ENCODE assay signal across 22 mouse cellular contexts in genomic region chr15:84270463-84270862, GRCm38 (mm10). TPM values are rescaled to one million over a fixed set of nuclear protein-coding genes. Genes with fewer than 3 reads are reported as not detected.
DNase-seq lines count a peak whose midpoint lies in the region; ATAC-seq and TF ChIP-seq lines count a peak whose summit lies in the region.
"Had no signal": no experiment of that assay in that cellular context is flagged by ENCODE, and none has a peak within 500 bp of the region (broad histone marks: within the 10 kb centered on the region; RNA-seq: fewer than 3 reads in every experiment).

No protein-coding gene starts in this region.

- peak overlapping the region; percentile 54 for H3K27ac ChIP-seq in heart, embryonic 15.5 days
- peak overlapping the region; percentile 18; the same call in 1 of the 2 replicates for H3K27ac ChIP-seq in layer of hippocampus, adult 2 months
- H3K27ac ChIP-seq: embryonic facial prominence, embryonic 13.5 days; forebrain, embryonic 15.5 days; hindbrain, embryonic 12.5 days; limb, embryonic 12.5 days; liver, embryonic 12.5 days; midbrain, embryonic 15.5 days; stomach, embryonic 15.5 days had no signal

- ATAC-seq in heart, embryonic 15.5 days (replicated peaks; ENCODE audit: insufficient number of reproducible peaks, insufficient read depth, low FRiP score, low read depth): no peak
- ATAC-seq: forebrain, embryonic 15.5 days; liver, embryonic 12.5 days; midbrain, embryonic 15.5 days had no signal

- no peak for TF ChIP-seq CTCF in layer of hippocampus, adult 2 months (conservative IDR thresholded peaks at IDR 0.05)

- H3K9ac ChIP-seq in heart, embryonic 15.5 days: no peak overlapping the region
- H3K9ac ChIP-seq: embryonic facial prominence, embryonic 13.5 days; forebrain, embryonic 15.5 days; hindbrain, embryonic 12.5 days; limb, embryonic 12.5 days; liver, embryonic 12.5 days; midbrain, embryonic 15.5 days; stomach, embryonic 15.5 days had no signal

- H3K9me3 ChIP-seq in heart, embryonic 15.5 days (replicated peaks): no peaks in the 10 kb centered on the region
- H3K9me3 ChIP-seq: embryonic facial prominence, embryonic 13.5 days; forebrain, embryonic 15.5 days; hindbrain, embryonic 12.5 days; limb, embryonic 12.5 days; liver, embryonic 12.5 days; midbrain, embryonic 15.5 days; stomach, embryonic 15.5 days had no signal

- H3K36me3 ChIP-seq in heart, embryonic 15.5 days: peaks cover 23% of the 10 kb centered on the region
- H3K36me3 ChIP-seq: embryonic facial prominence, embryonic 13.5 days; forebrain, embryonic 15.5 days; hindbrain, embryonic 12.5 days; midbrain, embryonic 15.5 days; stomach, embryonic 15.5 days had no signal

- intact Hi-C loops in heart, postnatal 10 days (cut with DNase I): no loop called here
- intact Hi-C loops in heart, postnatal 36 days (cut with DNase I): no loop called here

- H3K27me3 ChIP-seq in heart, embryonic 15.5 days: no peaks in the 10 kb centered on the region
- H3K27me3 ChIP-seq: embryonic facial prominence, embryonic 13.5 days; forebrain, embryonic 15.5 days; hindbrain, embryonic 12.5 days; limb, embryonic 12.5 days; liver, embryonic 12.5 days; midbrain, embryonic 15.5 days; stomach, embryonic 15.5 days had no signal

- no peak overlapping the region for H3K4me3 ChIP-seq in heart, embryonic 15.5 days
- H3K4me3 ChIP-seq in layer of hippocampus, adult 2 months: no peak overlapping the region
- H3K4me3 ChIP-seq: embryonic facial prominence, embryonic 13.5 days; forebrain, embryonic 15.5 days; hindbrain, embryonic 12.5 days; limb, embryonic 12.5 days; liver, embryonic 12.5 days; midbrain, embryonic 15.5 days; myocyte; stomach, embryonic 15.5 days had no signal

- DNase-seq in heart, adult 11 months: peak; percentile 91
- no peak for DNase-seq in heart, postnatal 10 days
- no peak for DNase-seq in heart, postnatal 36 days
- no peak for DNase-seq in layer of hippocampus, adult 2 months (ENCODE audit: low spot score in 2 of 2)
- DNase-seq in layer of hippocampus, postnatal 10 days (ENCODE audit: low spot score in 2 of 2): no peak
- DNase-seq in skeletal muscle tissue, adult 2 months (ENCODE audit: low read depth, low spot score): peak; percentile 47
- DNase-seq in right cerebral cortex, postnatal 36 days (ENCODE audit: low spot score in 2 of 2): no peak
- DNase-seq: cerebellum, adult 11 months; cerebellum, postnatal 10 days; lung, adult 2 months; lung, postnatal 36 days; right cerebral cortex, postnatal 14 days; thymus, adult 2 months had no signal

- H3K4me1 ChIP-seq in heart, embryonic 15.5 days (replicated peaks): peaks cover 33% of the 10 kb centered on the region
- H3K4me1 ChIP-seq: embryonic facial prominence, embryonic 13.5 days; liver, embryonic 12.5 days; stomach, embryonic 15.5 days had no signal

- 55% methylated on average over 6 of the region's 6 CpGs for WGBS in heart, embryonic 15.5 days

- H3K4me2 ChIP-seq in heart, embryonic 15.5 days: no peak overlapping the region
- H3K4me2 ChIP-seq: embryonic facial prominence, embryonic 13.5 days; forebrain, embryonic 15.5 days; hindbrain, embryonic 12.5 days; limb, embryonic 12.5 days; liver, embryonic 12.5 days; midbrain, embryonic 15.5 days; stomach, embryonic 15.5 days had no signal

RNA-seq across cellular contexts. Expression of gene Parvb, which starts 38.6 kb away (rescaled TPM):
- 100 to 1,000 TPM; 165 to 174 TPM for total RNA-seq in heart, postnatal 10 days (2021)
- 12.2 and 13.5 TPM in 2 replicates for polyA plus RNA-seq in heart, embryonic 15.5 days (2015; fragmentation: Nextera tagmentation; extraction: Ambion mirVana)
- 100 to 1,000 TPM; 110 to 142 TPM for total RNA-seq in heart, postnatal 36 days (2021)
- 10 to 100 TPM; 29.9 to 34.0 TPM for total RNA-seq in layer of hippocampus, adult 2 months (2021)
- total RNA-seq in layer of hippocampus, postnatal 10 days (2021): 10 to 100 TPM; 37.2 TPM

RNA-seq across cellular contexts. Expression of gene Parvg, which starts 53.4 kb away (rescaled TPM):
- total RNA-seq in heart, postnatal 10 days (2021): 1 to 10 TPM; 1.7 to 2.5 TPM
- polyA plus RNA-seq in heart, embryonic 15.5 days (2015; fragmentation: Nextera tagmentation; extraction: Ambion mirVana): 1.7 and 13.4 TPM in 2 replicates
- total RNA-seq in heart, postnatal 36 days (2021): 1 to 10 TPM; 1.1 to 2.5 TPM
- total RNA-seq in layer of hippocampus, adult 2 months (2021): 10 to 100 TPM; 20.9 to 26.6 TPM
- 1 to 10 TPM; 6.6 to 9.6 TPM for total RNA-seq in layer of hippocampus, postnatal 10 days (2021)

Comparison
In these comparisons a context has a peak if more than half of its experiments do, and no peak if none do; other contexts are left out.
1. DNase-seq: peak in heart, adult 11 months (single experiment) and skeletal muscle tissue, adult 2 months (single experiment); none in heart, postnatal 10 days (0 of 2), heart, postnatal 36 days (0 of 2), layer of hippocampus, adult 2 months (0 of 2), layer of hippocampus, postnatal 10 days (0 of 2) and right cerebral cortex, postnatal 36 days (0 of 2).